Mouse (Mus musculus) embryonic facial prominence, embryonic 13.5 days (tissue): Measurements from ENCODE around the gene Psme4. TPM values are rescaled to one million over a fixed set of nuclear protein-coding genes. Genes with fewer than 3 reads are reported as not detected.

ENCODE experiments used
- ATAC-seq: fragments of 200-750 bp; cut with Nextera tagmentation; 2 replicates; pipeline ENCODE4 v1.8.0; 2017; ENCODE audit warnings: low read depth; ENCODE audit not compliant: insufficient number of reproducible peaks, insufficient read depth, low FRiP score, low TSS enrichment
- H3K27ac ChIP-seq: fragments of 300-500 bp; sonication (generic); 2 replicates; pipeline ENCODE4 v1.5.1; 2015; ENCODE audit warnings: moderate library complexity, mild to moderate bottlenecking, inconsistent platforms
- H3K27me3 ChIP-seq: fragments of 300-500 bp; sonication (generic); 2 replicates; pipeline ENCODE4 v1.6.1; 2015; ENCODE audit warnings: mild to moderate bottlenecking, inconsistent platforms
- H3K36me3 ChIP-seq: fragments of 300-500 bp; sonication (generic); 2 replicates; pipeline ENCODE4 v1.6.1; 2015; ENCODE audit warnings: mild to moderate bottlenecking, inconsistent platforms
- H3K4me1 ChIP-seq: fragments of 300-500 bp; sonication (generic); 2 replicates; pipeline ENCODE4 v1.6.1; 2015; ENCODE audit warnings: inconsistent platforms
- H3K4me2 ChIP-seq: fragments of 300-500 bp; sonication (generic); 2 replicates; pipeline ENCODE4 v1.6.1; 2015; ENCODE audit warnings: moderate library complexity, mild to moderate bottlenecking, inconsistent platforms
- H3K4me3 ChIP-seq: fragments of 300-500 bp; sonication (generic); 2 replicates; pipeline ENCODE4 v1.5.1; 2015; ENCODE audit warnings: mild to moderate bottlenecking, inconsistent platforms
- H3K9ac ChIP-seq: fragments of 300-500 bp; sonication (generic); 2 replicates; pipeline ENCODE4 v1.6.1; 2015; ENCODE audit warnings: mild to moderate bottlenecking, inconsistent platforms
- H3K9me3 ChIP-seq: fragments of 300-500 bp; sonication (generic); 2 replicates; pipeline ENCODE4 v1.6.1; 2016; ENCODE audit warnings: inconsistent platforms
- WGBS: fragments of 180-500 bp; shearing (Covaris S2); methylation state at CpG from one replicate; pipeline ENCODE4 v1.1.7; 2015; ENCODE audit warnings: mixed read lengths; 5-methylcytosine and 5-hydroxymethylcytosine counted together
- polyA plus RNA-seq: library from polyadenylated mRNA; unstranded; fragments of >200 nt; fragmentation: Nextera tagmentation; extraction: Ambion mirVana; gene quantifications from 2 replicates; pipeline ENCODE4 v1.2.1, GENCODE M21; 2015

Psme4 gene
- polyA plus RNA-seq, 1 experiment from 2014 or later = 25.0 TPM

GRCm38 (mm10) chr11:30896201-30896600, 124.7 kb downstream of the Psme4 start:
- Histone ChIP-seq H3K27me3 (no peaks in the 10 kb centered on the region), H3K4me3 (no peak overlapping the region), H3K27ac (no peak overlapping the region), H3K36me3 (no peaks in the 10 kb centered on the region), H3K4me2 (no peak overlapping the region), H3K9me3 (no peaks in the 10 kb centered on the region), H3K9ac (no peak overlapping the region), H3K4me1 (no peaks in the 10 kb centered on the region)
- ATAC-seq = no peak
- 86% methylated on average over 1 of the region's 1 CpGs for WGBS

GRCm38 (mm10) chr11:30899312-30899711, 127.8 kb downstream of the Psme4 start:
- no peaks in the 10 kb centered on the region for H3K9me3 ChIP-seq
- no peak overlapping the region for H3K4me3 ChIP-seq
- no peak overlapping the region for H3K9ac ChIP-seq
- H3K27me3 ChIP-seq = no peaks in the 10 kb centered on the region
- ATAC-seq = no peak
- no peaks in the 10 kb centered on the region for H3K4me1 ChIP-seq
- H3K4me2 ChIP-seq = no peak overlapping the region
- no peak overlapping the region for H3K27ac ChIP-seq
- no peaks in the 10 kb centered on the region for H3K36me3 ChIP-seq

GRCm38 (mm10) chr11:30912311-30912710, 140.8 kb downstream of the Psme4 start:
- no peak for ATAC-seq
- no peak overlapping the region for H3K4me3 ChIP-seq
- H3K9me3 ChIP-seq = no peaks in the 10 kb centered on the region
- WGBS = 94% methylated on average over 3 of the region's 3 CpGs
- H3K27ac ChIP-seq = no peak overlapping the region
- no peak overlapping the region for H3K9ac ChIP-seq
- H3K4me2 ChIP-seq = no peak overlapping the region
- H3K36me3 ChIP-seq = peaks cover 3% of the 10 kb centered on the region; the same call in 1 of the 2 replicates
- H3K4me1 ChIP-seq = no peaks in the 10 kb centered on the region
- no peaks in the 10 kb centered on the region for H3K27me3 ChIP-seq

GRCm38 (mm10) chr11:30920641-30921040, 149.1 kb downstream of the Psme4 start:
- WGBS = 78% methylated on average over 1 of the region's 1 CpGs
- Histone ChIP-seq H3K27ac (no peak overlapping the region), H3K4me1 (no peaks in the 10 kb centered on the region), H3K36me3 (peaks cover 10% of the 10 kb centered on the region), H3K4me3 (no peak overlapping the region), H3K9ac (no peak overlapping the region), H3K4me2 (no peak overlapping the region), H3K9me3 (no peaks in the 10 kb centered on the region), H3K27me3 (no peaks in the 10 kb centered on the region)
- ATAC-seq = no peak

GRCm38 (mm10) chr11:30923283-30923682, 151.8 kb downstream of the Psme4 start:
- H3K4me2 ChIP-seq = no peak overlapping the region
- H3K9ac ChIP-seq = no peak overlapping the region
- H3K36me3 ChIP-seq = peaks cover 28% of the 10 kb centered on the region
- 93% methylated on average over 3 of the region's 3 CpGs for WGBS
- no peak overlapping the region for H3K27ac ChIP-seq
- no peak for ATAC-seq
- H3K4me3 ChIP-seq = no peak overlapping the region
- no peaks in the 10 kb centered on the region for H3K27me3 ChIP-seq
- H3K9me3 ChIP-seq = no peaks in the 10 kb centered on the region
- H3K4me1 ChIP-seq = no peaks in the 10 kb centered on the region

- Histone ChIP-seq H3K36me3 (peaks cover 51% of the 10 kb centered on the region), H3K9ac (no peak overlapping the region), H3K27me3 (no peaks in the 10 kb centered on the region), H3K4me2 (no peak overlapping the region), H3K4me1 (no peaks in the 10 kb centered on the region), H3K27ac (no peak overlapping the region), H3K9me3 (no peaks in the 10 kb centered on the region), H3K4me3 (no peak overlapping the region)
- ATAC-seq = no peak
Measured at GRCm38 (mm10) chr11:30928079-30928478, 156.6 kb downstream of the Psme4 start.

GRCm38 (mm10) chr11:30928498-30928897, 157.0 kb downstream of the Psme4 start:
- H3K36me3 ChIP-seq = peaks cover 52% of the 10 kb centered on the region
- H3K9me3 ChIP-seq = no peaks in the 10 kb centered on the region
- 85% methylated on average over 1 of the region's 1 CpGs for WGBS
- no peak overlapping the region for H3K9ac ChIP-seq
- H3K27ac ChIP-seq = no peak overlapping the region
- no peak overlapping the region for H3K4me3 ChIP-seq
- H3K27me3 ChIP-seq = no peaks in the 10 kb centered on the region
- no peak for ATAC-seq
- H3K4me2 ChIP-seq = no peak overlapping the region
- no peaks in the 10 kb centered on the region for H3K4me1 ChIP-seq

Other genes with a start within 250 kb of the Psme4 start
- gene Acyp2, start 122.1 kb upstream of the Psme4 start, polyA plus RNA-seq = 6.1 and 8.0 TPM in 2 replicates
- gene Gpr75, start 113.6 kb downstream of the Psme4 start, polyA plus RNA-seq = 0.54 and 0.94 TPM in 2 replicates
- gene Asb3, start 113.7 kb downstream of the Psme4 start, polyA plus RNA-seq = 35.1 and 38.5 TPM in 2 replicates
- 13.4 and 15.2 TPM in 2 replicates for gene Erlec1, start 182.6 kb downstream of the Psme4 start, polyA plus RNA-seq
- gene Chac2, start 214.6 kb downstream of the Psme4 start, polyA plus RNA-seq = 17.9 and 19.6 TPM in 2 replicates